Mouse (Mus musculus) bone marrow, adult 2 months (tissue): ENCODE results near the gene Nrf1. TPM values are rescaled to one million over a fixed set of nuclear protein-coding genes. Genes with fewer than 3 reads are reported as not detected.

Experiments used
- H3K27ac ChIP-seq: fragments of 200-500 bp; 2 replicates; pipeline ENCODE4 v1.5.1; 2012; ENCODE audit warnings: low read depth, mild to moderate bottlenecking, control low read depth, inconsistent platforms, low read length; ENCODE audit not compliant: control insufficient read depth, poor library complexity, insufficient read depth
- H3K4me1 ChIP-seq: fragments of 200-500 bp; 2 replicates; pipeline ENCODE4 v1.6.1; 2011; ENCODE audit warnings: low read length; ENCODE audit not compliant: control insufficient read depth, insufficient read depth
- H3K4me3 ChIP-seq: fragments of 200-500 bp; replicated peaks from 2 replicates; pipeline ENCODE3; 2011; ENCODE audit warnings: mild to moderate bottlenecking, low read depth, low read length, control low read depth; ENCODE audit not compliant: control insufficient read depth
- CTCF ChIP-seq: fragments of 200-500 bp; IDR thresholded peaks from 2 replicates; pipeline ENCODE4 v1.5.1; 2011; ENCODE audit warnings: low read length, control low read depth; ENCODE audit not compliant: control insufficient read depth, insufficient read depth
- POLR2A ChIP-seq: fragments of 200-500 bp; IDR thresholded peaks from 2 replicates; pipeline ENCODE4 v1.6.1; 2011; ENCODE audit warnings: low read depth, mild to moderate bottlenecking, control low read depth, low read length, borderline replicate concordance; ENCODE audit not compliant: control insufficient read depth
- WGBS: fragments of 180-500 bp; shearing (Covaris S2); methylation state at CpG from one replicate; pipeline ENCODE4 v1.1.7; 2018; 5-methylcytosine and 5-hydroxymethylcytosine counted together
- polyA plus RNA-seq: library from polyadenylated mRNA; stranded (reverse); fragments of >200 nt; gene quantifications from 2 replicates; pipeline ENCODE4 v1.2.4, GENCODE M21; 2011; ENCODE audit warnings: low replicate concordance; ENCODE audit not compliant: missing spikeins, insufficient read depth, insufficient read length

Gene Nrf1
- polyA plus RNA-seq, 1 experiment = 58.1 TPM

DNA sequence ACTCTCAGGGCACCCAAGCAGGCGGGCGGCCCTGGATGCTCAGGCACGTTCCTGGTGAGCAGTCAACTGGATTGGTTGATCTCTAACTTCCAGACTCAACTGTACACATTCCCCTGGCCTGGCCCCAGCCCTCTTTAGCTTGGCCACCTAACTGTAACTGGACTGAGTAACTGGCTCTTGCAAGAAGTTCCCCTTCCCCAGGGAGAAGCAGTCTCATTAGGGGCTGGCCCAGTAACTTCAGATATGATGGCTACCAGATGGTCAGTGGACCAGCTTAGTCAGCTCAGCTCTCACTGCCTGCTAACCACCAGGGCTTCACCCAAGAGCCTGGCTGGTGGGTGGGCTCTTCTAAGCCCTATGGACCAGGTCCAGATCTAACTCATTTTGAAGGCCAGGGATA lies 120.5 kb downstream of the Nrf1 start:
- no peak overlapping the region for H3K27ac ChIP-seq
- WGBS = 90% methylated on average over 3 of the region's 3 CpGs
- no peak overlapping the region for H3K4me3 ChIP-seq
- TF ChIP-seq CTCF (no peak), POLR2A (no peak)
- H3K4me1 ChIP-seq = no peaks in the 10 kb centered on the region

DNA sequence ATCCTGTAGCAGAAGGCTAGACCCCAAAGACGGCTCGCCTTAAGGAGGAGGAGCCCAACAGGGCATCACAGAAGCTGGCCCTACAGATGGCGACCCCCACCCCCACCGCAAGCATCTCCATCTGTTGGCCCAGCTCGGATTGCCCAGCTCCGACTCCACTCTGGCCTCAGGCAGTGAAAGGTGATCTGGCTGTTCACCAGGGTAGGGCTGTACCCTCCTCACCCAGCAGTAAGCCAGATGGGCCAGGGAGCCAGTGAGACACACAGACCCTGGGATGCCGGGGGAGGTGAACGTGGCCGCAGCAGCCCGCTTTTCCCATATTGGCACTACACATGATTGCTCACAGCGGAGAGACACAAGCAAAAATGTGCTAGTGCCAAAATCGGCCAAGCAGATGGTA lies 121.4 kb downstream of the Nrf1 start:
- Histone ChIP-seq H3K4me1 (no peaks in the 10 kb centered on the region), H3K4me3 (no peak overlapping the region), H3K27ac (no peak overlapping the region; the same call in 1 of the 2 replicates)
- TF ChIP-seq POLR2A = no peak
- no peak for TF ChIP-seq CTCF
- WGBS = 77% methylated on average over 12 of the region's 12 CpGs

DNA sequence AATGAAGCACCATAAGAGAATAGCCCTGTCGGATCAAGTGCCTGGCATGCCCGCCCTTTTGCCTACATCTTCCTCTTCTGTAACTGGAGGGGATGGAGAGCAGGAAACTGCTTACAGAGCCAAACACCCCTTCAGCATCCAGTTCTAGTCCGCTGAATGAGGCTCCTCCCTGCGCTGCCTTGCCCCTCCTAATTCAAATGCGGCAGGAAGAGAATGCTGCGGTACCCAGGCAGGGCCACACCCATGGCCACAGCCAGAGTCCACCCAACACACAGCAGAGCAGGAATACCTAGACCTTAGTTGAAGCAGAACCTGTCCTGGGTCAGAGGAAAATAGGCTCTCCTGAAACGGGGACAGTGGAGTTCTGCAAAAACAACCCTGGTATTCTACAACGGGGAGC lies 123.4 kb downstream of the Nrf1 start:
- no peak for TF ChIP-seq POLR2A
- TF ChIP-seq CTCF = no peak
- H3K4me3 ChIP-seq = no peak overlapping the region
- 10% methylated on average over 8 of the region's 8 CpGs for WGBS
- no peak overlapping the region for H3K27ac ChIP-seq
- no peaks in the 10 kb centered on the region; the same call in 1 of the 2 replicates for H3K4me1 ChIP-seq

DNA sequence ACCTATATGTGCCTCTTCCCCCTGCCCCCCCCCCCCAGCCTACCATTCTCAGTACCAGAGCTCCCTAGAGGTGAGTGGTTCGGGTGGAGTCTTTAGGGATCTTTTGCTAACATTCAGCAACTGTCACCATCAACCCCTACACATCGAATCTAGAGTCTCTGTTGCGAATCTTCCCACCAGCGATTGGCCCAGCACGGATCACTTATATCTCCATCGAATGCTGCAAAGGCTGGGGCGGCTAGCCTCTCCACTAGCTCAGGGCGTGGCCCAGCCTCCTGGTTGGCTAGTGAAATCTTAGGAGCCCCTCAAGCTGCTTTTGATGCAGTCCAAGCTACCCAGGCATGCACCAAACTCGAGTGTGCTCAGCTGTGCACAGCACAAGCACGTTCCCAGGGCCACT lies 124.2 kb downstream of the Nrf1 start:
- H3K4me3 ChIP-seq = no peak overlapping the region
- TF ChIP-seq POLR2A (no peak), CTCF (no peak)
- H3K27ac ChIP-seq = no peak overlapping the region
- WGBS = 27% methylated on average over 10 of the region's 10 CpGs
- peaks cover 2% of the 10 kb centered on the region for H3K4me1 ChIP-seq

DNA sequence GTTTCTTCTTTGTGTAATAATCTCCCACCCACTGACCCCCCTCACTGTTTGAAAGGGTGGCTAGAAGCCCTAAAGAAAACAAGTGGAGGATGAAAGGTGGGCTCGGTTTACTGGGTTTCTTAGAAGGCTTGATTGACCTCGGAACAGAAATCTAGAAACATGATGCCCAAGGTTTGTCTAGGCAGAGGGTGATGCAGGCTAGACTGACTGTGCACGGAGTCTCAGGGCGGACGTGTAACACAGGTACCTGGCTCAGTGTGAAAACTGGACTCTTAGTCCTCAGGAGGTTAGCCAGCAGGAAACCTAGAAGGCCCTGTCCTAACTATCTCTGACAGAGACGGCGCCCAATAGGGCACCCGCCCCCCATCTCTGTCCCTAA lies 124.6 kb downstream of the Nrf1 start:
- Histone ChIP-seq H3K4me3 (no peak overlapping the region), H3K4me1 (peaks cover 2% of the 10 kb centered on the region), H3K27ac (no peak overlapping the region)
- WGBS = 26% methylated on average over 8 of the region's 8 CpGs
- TF ChIP-seq POLR2A (no peak), CTCF (no peak)

DNA sequence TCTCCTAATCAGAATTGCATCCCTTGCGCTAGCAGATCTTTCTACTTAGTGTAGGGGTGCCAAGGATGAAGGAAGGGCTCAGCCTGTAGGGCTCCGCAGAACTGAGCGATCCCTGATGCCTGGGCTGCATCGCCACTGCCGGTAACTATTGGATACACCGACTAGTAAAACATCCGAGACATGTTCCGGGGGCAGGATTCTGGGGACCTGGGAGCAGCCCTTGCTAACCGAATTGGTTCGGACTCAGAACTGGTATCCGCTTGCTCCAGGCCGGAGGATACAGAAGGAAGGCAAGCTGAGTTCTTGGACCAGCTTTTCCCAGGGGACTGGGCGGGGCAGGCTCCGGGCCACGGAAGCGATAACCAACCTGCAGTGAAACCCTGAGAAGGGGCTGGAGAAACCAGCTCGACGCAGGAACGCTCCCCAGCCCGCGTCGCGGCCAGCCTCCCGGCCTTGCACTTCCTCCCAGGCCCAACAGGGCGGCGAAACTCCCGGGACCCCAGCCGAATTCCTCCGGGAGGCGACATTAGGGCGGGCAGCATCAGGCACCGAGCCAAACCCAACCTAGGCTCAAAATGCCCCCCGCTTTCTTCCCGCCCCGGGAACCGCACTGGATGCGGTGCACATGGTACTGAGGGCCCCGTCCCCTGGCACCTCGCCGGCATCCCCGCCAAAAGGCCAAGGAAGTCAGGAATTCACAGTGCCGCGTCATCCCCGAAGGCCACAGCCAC lies 125.2 kb downstream of the Nrf1 start:
- H3K27ac ChIP-seq = no peak overlapping the region; the same call in 1 of the 2 replicates
- no peak for TF ChIP-seq CTCF
- no peak for TF ChIP-seq POLR2A
- 5% methylated on average over 44 of the region's 44 CpGs for WGBS
- H3K4me1 ChIP-seq = peaks cover 2% of the 10 kb centered on the region
- H3K4me3 ChIP-seq = no peak overlapping the region

DNA sequence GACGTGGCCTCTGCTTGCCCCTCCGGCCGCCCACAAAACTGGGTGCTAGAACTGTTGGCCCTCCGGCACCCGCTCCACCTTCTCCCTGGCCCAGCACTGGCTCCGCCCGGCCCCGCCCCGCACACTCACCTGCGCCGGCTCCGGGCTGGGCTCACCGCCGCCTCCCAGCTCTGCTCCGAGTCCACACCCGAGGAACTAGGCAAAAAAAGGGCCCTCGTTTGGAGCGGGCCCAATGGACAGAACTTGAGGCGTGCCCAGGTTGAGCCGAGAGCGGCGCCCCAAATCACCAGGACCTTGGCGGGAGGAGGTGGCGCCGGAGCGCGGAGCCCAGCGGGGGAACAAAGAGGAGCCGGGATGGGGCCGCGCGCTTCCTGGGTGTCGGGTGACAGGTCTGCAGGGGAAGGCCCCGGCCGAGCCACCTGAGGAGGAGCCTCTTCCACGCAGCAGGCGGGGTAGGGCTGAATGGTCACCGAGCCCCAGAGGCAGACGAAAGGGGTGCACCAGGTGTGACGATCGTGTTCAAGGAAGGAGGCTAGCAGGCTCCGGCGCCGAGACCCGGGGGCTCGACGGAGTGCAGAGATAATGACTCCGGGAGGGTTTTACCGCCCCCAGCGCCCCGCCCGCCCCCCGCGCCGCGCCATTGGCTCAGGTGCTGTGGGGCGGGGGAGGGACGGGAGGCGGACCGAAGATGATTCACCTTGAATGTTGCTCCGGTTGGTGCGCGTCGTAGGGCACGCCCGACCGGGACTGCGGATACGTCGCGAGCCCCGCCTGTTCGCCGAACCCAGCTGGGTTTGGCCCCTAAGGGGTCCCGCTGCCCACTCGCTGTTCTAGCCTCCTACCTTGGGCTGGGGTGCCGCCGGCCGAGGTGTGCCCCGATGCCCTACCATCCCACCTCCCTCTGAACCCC lies 126.0 kb downstream of the Nrf1 start:
- no peak overlapping the region for H3K27ac ChIP-seq
- peaks cover 2% of the 10 kb centered on the region for H3K4me1 ChIP-seq
- TF ChIP-seq CTCF (no peak), POLR2A (no peak)
- H3K4me3 ChIP-seq = no peak overlapping the region
- WGBS = 4% methylated on average over 73 of the region's 80 CpGs

DNA sequence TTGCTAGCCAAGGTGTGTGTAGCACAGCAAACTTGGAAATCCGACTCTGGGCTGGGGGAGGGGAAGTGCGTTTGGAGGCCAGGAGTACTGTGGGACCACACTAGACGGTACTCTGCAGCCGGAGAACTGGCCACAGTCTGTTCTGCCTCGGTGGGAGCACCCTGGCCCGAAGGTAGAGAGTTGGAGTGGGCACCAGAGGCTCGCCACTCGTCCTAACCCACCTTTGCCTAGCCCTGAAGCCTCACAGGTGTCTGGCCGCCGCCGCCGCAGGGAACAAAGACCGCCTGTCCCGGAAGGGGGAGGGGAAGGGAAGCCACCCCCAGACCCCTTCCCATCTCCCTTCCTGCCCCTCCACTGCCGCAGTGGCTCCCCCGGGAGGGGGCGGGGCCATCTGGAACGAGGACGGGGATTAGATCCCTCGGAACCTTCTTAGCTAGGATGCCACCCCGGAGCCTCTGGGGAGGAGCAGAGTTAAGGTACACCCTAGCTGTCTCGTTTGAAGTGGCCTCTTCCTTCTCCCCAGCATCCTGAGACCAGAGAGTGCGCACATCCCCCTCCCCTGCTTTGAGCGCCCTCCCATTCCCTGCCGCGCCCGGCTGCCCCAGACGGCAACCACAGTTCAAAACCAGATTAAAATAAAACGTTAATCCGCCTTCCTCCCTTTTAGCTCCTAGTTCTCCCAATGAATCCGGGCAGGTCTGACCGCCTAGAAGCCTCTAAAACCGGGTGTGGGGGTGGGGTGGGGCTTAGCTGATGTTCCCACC lies 126.9 kb downstream of the Nrf1 start:
- H3K27ac ChIP-seq = no peak overlapping the region
- no peak overlapping the region for H3K4me3 ChIP-seq
- WGBS = 3% methylated on average over 33 of the region's 33 CpGs
- H3K4me1 ChIP-seq = peaks cover 2% of the 10 kb centered on the region
- TF ChIP-seq CTCF (no peak), POLR2A (no peak)
